Mouse (Mus musculus) brain, embryonic 18.5 days (tissue): ENCODE measurements around the gene Casp8ap2.
A peak's percentile ranks its signal among the peaks of the same experiment; 100 is the strongest.

ENCODE experiments used
- DNase-seq: peaks from one replicate; pipeline ENCODE4 v3.0.0-alpha.2; 2012; ENCODE audit warnings: low read depth, low spot score

Casp8ap2 gene

GRCm38 (mm10) chr4:32615034-32615881 lies at the start of gene Casp8ap2:
Gene Casp8ap2 (plus strand): TSS chr4:32615451.
- DNase-seq = peak; percentile 98

DNA sequence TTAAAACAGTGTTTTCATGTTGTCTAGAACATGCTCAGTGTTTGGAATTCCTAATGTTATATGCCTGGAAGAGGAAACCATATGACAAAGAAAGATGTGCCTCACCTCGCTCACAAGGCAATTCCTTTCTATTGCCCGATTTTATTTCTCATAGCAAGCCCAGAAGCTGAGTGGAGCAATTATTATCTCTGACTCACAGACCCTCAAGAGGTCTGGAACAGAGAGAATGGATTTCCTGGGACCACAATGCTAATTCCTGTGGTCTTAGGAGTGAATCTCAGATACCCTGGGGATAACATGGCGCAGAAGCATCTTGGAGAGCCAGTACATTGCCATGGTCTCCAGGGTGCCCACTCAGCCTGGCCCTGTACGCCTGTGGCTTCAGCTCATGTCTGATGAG lies 46.2 kb upstream of the Casp8ap2 start:
- no peak for DNase-seq

- DNase-seq = no peak
These were observed 45.0 kb upstream of the Casp8ap2 start for GRCm38 (mm10) chr4:32569995-32570938.

DNA sequence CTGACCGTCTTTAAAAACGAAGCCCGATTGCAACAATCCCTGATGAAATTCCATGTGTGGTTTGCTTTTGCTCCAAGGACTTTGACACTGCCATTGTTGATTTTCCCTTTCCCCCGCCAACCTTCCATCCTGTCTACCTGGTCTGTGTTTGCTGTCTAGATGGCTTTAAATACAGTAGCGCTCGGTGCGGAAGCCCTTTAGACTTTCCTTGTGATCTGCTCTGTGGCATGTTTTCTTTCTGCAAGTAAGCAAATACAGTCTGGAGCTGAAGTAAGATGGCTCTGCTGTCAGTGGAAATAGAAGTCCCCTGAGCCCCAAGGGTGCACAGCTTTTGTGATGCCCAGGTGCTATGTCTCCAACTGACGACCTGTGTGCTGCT lies 44.3 kb upstream of the Casp8ap2 start:
- no peak for DNase-seq

- no peak for DNase-seq
These were observed 43.8 kb upstream of the Casp8ap2 start for GRCm38 (mm10) chr4:32571441-32571840.

GRCm38 (mm10) chr4:32572118-32572517 lies 43.1 kb upstream of the Casp8ap2 start:
- DNase-seq = no peak

GRCm38 (mm10) chr4:32573586-32573985 lies 41.7 kb upstream of the Casp8ap2 start:
- no peak for DNase-seq

DNA sequence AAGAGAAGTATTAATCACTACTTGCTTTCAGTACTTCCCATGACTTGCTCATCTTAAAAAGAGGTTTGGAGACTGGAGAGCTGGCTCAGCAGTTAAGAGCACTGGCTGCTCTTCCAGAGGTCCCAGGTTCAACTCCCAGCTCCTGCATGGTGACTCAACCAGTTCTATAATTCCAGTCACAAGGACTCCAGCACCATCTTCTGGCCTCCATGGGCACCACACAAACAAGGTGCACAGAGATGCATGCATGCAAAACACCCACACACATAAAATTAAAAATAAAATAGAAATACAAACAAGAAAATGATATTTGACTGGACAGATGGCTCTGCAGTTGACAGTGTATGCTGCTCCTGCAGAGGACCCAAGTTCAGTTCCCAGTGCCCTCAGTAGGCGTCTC lies 40.6 kb upstream of the Casp8ap2 start:
- DNase-seq = no peak

DNA sequence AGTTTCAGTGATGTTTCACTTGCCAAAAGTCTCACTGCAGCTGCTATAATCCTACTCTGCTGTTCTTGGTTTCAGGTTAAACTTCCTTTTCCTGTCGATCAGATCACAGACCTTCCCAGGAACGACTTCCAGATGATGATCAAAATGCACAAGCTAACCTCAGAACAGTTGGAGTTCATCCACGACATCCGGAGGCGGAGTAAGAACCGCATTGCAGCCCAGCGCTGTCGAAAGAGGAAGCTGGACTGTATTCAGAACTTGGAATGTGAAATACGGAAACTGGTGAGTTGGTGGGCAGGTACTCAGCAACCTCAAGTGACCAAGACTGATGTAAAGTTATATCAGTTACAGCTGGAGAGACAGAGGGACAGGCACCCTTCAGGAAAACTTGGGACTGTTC lies 40.1 kb upstream of the Casp8ap2 start:
- DNase-seq = no peak

DNA sequence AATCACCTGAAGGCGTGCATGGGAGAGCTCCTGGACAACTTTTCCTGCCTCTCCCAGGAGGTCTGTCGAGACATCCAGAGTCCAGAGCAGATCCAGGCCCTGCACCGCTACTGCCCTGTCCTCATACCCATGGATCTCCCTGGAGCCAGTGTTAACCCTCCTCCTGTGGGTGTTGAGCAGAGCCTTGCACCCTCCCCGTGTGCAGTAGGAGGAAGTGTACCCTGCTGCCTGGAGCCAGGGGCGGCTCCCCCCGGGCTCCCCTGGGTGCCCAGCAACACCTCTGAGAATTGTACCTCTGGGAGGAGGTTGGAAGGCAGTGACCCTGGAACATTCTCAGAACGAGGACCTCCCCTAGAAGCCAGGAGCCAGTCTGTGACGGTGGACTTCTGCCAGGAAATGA lies 35.4 kb upstream of the Casp8ap2 start:
- no peak for DNase-seq

DNA sequence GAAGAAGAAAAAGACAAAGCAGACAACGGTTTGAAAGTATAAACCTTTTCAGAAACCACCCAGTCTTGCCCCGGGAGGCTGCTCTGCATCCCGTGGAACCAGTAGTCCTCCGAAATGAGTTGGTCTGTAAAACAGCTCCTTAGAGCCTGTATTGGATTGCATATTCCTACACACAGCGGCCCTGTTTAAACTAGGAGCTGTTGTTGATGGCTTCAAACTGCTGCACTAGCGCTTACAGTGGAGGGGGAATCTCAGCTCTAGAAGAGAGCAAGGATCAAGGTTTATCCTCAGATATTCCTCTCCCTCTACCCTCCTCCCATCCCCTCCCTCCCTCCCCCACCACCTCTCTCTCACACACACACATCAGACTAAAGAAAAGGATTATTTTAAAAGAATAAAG lies 31.1 kb upstream of the Casp8ap2 start:
- no peak for DNase-seq

GRCm38 (mm10) chr4:32586596-32586995 lies 28.7 kb upstream of the Casp8ap2 start:
- DNase-seq = no peak

GRCm38 (mm10) chr4:32587543-32587942 lies 27.7 kb upstream of the Casp8ap2 start:
- DNase-seq = no peak

- DNase-seq = no peak
These were observed 27.0 kb upstream of the Casp8ap2 start for GRCm38 (mm10) chr4:32588237-32588636.

DNA sequence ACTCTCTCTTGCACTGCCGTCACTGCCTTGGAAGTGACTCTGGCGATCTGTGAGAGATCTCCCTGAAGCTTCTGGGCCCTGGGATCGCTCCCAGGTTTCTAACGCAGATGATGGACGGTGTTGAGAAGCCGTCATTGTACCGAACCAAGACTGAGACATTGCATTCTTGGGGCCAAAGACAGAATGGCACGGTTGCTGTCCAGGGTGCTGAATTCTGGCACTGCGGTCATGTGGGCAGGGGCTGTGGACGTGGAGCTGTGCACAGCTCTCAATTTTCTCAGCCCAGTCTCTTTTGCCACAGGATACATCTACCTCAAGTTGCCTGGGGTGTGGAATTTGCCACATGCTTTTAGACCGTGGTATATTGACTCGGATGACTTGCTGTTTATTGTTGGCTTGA lies 14.1 kb upstream of the Casp8ap2 start:
- no peak for DNase-seq

DNA sequence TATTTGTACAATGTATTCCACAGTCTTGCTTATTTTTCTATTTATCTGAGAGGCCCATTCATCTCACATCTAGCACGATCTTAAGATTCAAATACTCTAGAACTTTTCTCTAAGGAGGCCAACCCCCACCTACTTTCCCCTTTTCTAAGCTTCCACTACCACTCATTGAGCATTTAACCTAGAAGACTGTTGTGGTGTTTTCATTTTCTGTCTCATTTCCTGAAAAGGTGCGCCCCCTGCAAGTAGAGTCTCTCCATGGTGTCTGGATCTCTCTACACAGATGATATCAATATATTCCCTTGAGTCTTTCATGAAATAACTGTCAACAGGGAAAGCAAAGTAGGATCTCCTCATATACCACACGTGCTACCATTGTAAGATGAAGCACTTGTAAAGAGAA lies 12.6 kb upstream of the Casp8ap2 start, which contains the start of gene Gja10:
Gene Gja10, minus strand, starts transcription at position 101 of the 400 bp plus-strand sequence.
- no peak for DNase-seq

GRCm38 (mm10) chr4:32621637-32622036 lies 6.4 kb downstream of the Casp8ap2 start:
- DNase-seq = no peak

GRCm38 (mm10) chr4:32651669-32652068 lies 36.4 kb downstream of the Casp8ap2 start:
- DNase-seq = no peak

DNA sequence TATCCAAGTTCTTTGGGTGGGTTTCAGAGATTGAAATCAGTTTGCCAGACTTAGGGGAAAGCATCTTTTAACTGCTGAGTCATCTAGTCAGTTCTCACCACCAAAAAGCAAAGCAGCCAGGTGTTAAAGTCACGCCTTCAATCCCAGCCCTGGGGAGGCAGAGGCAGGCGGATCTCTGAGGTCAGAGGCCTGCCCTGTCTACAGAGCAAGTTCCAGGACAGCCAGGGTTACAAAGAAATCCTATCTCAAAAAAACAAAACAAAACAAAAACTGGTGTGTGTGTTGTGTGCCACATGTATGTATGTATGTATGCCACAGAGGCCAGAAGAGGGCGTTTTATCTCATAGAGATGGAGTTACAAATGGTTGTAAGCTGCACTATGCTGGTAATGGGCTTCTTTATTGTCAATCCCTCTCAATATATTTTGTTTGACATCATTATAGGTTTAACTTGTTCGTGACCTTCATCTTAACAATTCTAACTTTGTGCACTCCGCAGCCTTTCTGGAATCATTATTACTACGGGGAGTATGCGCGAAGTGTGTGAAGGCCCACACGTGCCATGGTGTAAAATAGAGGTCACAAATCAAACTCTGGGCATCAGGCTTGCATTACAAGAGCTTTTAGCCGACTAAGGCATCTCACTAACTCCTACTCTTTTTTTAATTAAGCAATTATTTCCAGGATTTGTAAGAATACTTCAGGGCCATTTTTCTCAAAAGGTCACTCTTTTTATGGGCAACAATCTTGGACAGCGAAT lies 41.1 kb downstream of the Casp8ap2 start:
- DNase-seq = no peak

DNA sequence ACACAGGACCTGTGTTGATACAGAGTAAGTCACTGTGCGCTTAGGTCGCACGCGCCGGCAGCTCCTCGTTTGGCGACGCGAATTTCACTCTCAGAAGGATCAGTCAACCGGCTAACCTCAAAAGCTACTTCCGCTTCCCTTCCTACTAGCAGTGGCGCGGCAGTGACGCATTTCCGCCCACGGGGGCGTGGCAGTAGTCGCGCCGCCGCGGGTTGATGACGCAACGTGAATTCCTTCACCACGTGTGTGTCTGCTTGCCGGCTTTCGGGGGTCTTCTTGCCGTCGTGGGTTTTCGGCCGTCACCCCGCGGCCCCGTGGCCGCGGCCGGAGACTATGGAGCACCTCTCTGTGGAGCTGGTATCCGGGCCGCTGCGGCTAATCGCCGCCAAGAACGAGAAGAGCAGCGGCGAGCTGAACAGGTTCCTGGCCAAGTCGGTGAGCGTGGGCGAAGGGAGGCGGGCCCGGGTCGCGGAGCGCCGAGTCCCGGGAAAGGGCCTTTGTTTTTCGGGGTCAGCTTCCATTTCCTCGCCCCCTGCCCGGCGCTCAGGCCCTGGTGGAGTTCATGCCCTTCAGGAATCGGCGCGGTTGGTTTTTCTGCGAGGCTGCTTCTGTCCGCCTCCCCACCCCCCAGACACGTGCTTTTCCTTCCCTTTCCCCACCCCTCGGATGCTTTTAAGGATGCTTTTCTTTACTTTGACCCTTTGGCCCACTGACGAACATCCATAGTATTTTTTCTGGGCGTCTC lies 41.8 kb downstream of the Casp8ap2 start, which contains the start of gene Mdn1:
Gene Mdn1, plus strand, starts transcription at position 202 of the 745 bp plus-strand sequence.
- peak; percentile 87 for DNase-seq

DNA sequence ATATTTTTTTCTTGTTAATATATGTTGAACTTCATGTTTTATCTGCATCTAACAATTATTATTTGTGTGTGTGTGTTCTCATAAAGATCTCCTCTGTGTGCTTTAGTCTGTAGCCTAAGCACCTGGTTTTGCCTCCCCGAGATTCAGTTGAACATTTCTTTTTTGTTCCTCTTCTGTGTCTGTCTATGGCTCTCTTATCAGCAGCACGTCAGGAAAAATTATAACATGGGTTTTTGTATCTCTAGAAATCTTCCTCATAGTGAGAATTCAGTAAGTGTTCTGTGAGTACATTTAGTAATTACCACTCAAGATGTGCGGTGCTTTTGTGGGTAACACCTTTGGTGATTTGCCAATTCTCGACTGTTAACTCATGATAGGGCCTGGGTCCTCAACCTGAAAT lies 50.6 kb downstream of the Casp8ap2 start:
- no peak for DNase-seq
